1 mouse cellular context compared by ENCODE assay signal in the genomic region with DNA sequence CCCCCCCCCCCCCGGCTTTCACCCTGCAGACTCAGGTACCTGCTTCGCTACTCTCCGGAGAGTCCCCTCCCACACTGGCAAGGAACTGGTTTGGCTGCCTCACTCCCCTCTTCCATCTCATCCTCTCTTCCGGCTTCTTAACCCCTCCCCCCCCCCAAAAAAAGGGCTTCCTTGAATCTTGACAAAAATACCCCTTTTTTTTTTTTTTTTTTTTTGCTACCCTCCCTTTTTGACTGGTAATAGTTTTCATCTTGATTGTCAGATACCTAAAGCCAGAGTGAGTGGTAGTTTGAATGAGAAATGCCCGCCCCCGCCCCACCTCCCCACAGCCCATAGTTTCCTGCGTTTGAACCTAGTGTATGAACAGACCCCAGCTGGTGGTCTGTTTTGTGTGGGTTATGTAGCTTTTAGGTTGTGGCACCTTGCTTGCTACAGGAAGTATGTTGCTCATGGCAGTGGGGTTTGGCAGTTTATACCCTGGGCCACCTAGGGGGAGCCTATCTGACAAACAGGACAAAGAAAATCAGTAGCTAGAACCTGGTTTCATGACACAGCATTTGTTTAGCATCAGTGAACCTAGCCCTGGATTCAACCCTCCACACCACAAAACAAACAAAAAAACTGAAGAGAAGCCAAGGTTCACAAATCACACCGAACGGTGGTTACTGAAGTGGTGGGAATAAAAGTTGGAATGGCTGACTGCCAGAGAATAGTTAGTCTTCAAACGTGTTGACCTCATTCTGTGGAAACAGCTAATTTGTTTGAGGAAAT.
TF ChIP-seq lines count a peak whose summit lies in the region.

No protein-coding gene starts in this region.

TF ChIP-seq in CH12.LX, 34 proteins besides CTCF, POLR2A, EP300 and RAD21 (continued from another document):
- no peak for TF ChIP-seq TCF12 (IDR thresholded peaks at IDR 0.05; ENCODE audit: low read depth, low read length)
- peak; percentile 56; the same call in 1 of the 2 replicates for TF ChIP-seq MAFK (IDR thresholded peaks at IDR 0.05; ENCODE audit: insufficient replicate concordance, low read length)
- no peak for TF ChIP-seq ZC3H11A (IDR thresholded peaks at IDR 0.05; ENCODE audit: low read depth, low read length)
- no peak for TF ChIP-seq SMC3 (IDR thresholded peaks at IDR 0.05; ENCODE audit: low read depth, low read length)
- peak; percentile 47 for TF ChIP-seq SIN3A (IDR thresholded peaks at IDR 0.05; ENCODE audit: low read length)
- TF ChIP-seq MAZ (IDR thresholded peaks at IDR 0.05; ENCODE audit: low read depth, low read length): no peak
- TF ChIP-seq GABPA (IDR thresholded peaks at IDR 0.05; ENCODE audit: insufficient replicate concordance, low read depth, low read length): no peak
- TF ChIP-seq MAX (IDR thresholded peaks at IDR 0.05; ENCODE audit: low read length): no peak
- no peak; the same call in 1 of the 2 replicates for TF ChIP-seq ZMIZ1 (IDR thresholded peaks at IDR 0.05; ENCODE audit: low read depth, low read length)
- no peak for TF ChIP-seq POLR2AphosphoS2 (IDR thresholded peaks at IDR 0.05; ENCODE audit: low read depth, low read length)
- 0 out of 2 replicates have a peak, but pooled peaks have one; percentile 14 for TF ChIP-seq TBP (conservative IDR thresholded peaks at IDR 0.05; ENCODE audit: low read depth, low read length)
- TF ChIP-seq ZKSCAN1 (IDR thresholded peaks at IDR 0.05; ENCODE audit: borderline replicate concordance, low read depth, low read length): no peak
- TF ChIP-seq JUN (IDR thresholded peaks at IDR 0.05; ENCODE audit: insufficient read depth, low read depth, low read length): no peak
- no peak for TF ChIP-seq JUND (conservative IDR thresholded peaks at IDR 0.05; ENCODE audit: low read depth, low read length)
- no peak for TF ChIP-seq PAX5 (IDR thresholded peaks at IDR 0.05; ENCODE audit: low read length)
- TF ChIP-seq CHD1 (IDR thresholded peaks at IDR 0.05; ENCODE audit: low read depth, low read length): no peak
- no peak for TF ChIP-seq USF1 (IDR thresholded peaks at IDR 0.05; ENCODE audit: low read depth, low read length)
- no peak for TF ChIP-seq MYC (IDR thresholded peaks at IDR 0.05; ENCODE audit: low read depth, low read length)
- no peak for TF ChIP-seq KAT2A (IDR thresholded peaks at IDR 0.05; ENCODE audit: insufficient replicate concordance, low read length)
